Mouse (Mus musculus) left cerebral cortex, adult 18-20 months (tissue): Measurements from ENCODE around the gene Zfand4. TPM values are rescaled to one million over a fixed set of nuclear protein-coding genes. Genes with fewer than 3 reads are reported as not detected.

Experiments
- DNase-seq, 2 experiments: peaks; one replicate each; pipeline ENCODE4 v3.0.0; 2021 to 2022; ENCODE audit warnings: low spot score in 2 of 2, mixed read lengths in 1 of 2
- total RNA-seq, 2 experiments: library from RNA; stranded (reverse); gene quantifications; 2 replicates each; pipeline ENCODE4 v1.2.3; 2021

Gene Zfand4
- total RNA-seq, 2 experiments from 2014 or later, result 8.0 to 8.8 TPM

- DNase-seq, result no peak
These were observed 106.4 kb downstream of the Zfand4 start for GRCm38 (mm10) chr6:116370216-116370976.

DNA sequence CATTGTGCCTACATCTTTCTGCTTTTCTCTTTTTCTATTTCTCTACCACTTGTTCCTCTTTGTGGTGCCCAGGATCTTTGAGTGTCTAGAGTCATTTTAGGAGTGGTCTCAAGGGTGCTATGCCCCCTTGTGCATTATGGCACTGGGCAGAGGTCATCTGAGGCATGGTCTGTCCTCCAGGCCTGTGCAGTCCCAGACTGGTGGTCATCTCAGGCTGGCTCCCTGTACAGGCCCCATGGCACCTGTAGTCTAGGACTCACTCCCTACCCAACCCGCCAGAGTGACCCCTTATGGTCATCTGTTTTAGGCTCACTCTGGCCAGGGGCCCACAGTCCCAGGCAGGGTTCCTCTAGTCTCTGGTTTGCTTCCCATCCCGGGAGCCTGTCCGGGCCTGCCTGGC is 107.5 kb downstream of the Zfand4 start:
- DNase-seq, result no peak

GRCm38 (mm10) chr6:116374136-116374535 is 110.1 kb downstream of the Zfand4 start:
- DNase-seq, result no peak

- no peak for DNase-seq
These were observed 110.6 kb downstream of the Zfand4 start for GRCm38 (mm10) chr6:116374618-116375017.

- DNase-seq, result no peak
These were observed 114.9 kb downstream of the Zfand4 start for GRCm38 (mm10) chr6:116378892-116379291.

Other genes starting within 250 kb of the Zfand4 start
- 10 to 100 TPM; 70.5 to 79.6 TPM for gene Tmcc1, start 70.7 kb upstream of the Zfand4 start, total RNA-seq
- 10 to 100 TPM; 84.3 to 88.0 TPM for gene Washc2, start 56.2 kb upstream of the Zfand4 start, total RNA-seq
- 10 to 100 TPM; 45.1 to 46.2 TPM for gene March8, start 73.8 kb downstream of the Zfand4 start, total RNA-seq
- gene Alox5, start 197.0 kb downstream of the Zfand4 start, total RNA-seq, result 1 to 10 TPM; 1.4 to 1.5 TPM
- not detected for gene Olfr211, start 224.9 kb downstream of the Zfand4 start, total RNA-seq
- not detected for gene Olfr212, start 242.3 kb downstream of the Zfand4 start, total RNA-seq